Mouse (Mus musculus): ENCODE results near the gene Chrm4. TPM values are rescaled to one million over a fixed set of nuclear protein-coding genes. Genes with fewer than 3 reads are reported as not detected.

Gene Chrm4
- polyA plus RNA-seq, 1 experiment: 0.97 TPM

- Histone ChIP-seq H3K27me3 (ENCODE audit: control insufficient read depth, insufficient read depth, low read length, poor library complexity, severe bottlenecking) (no peaks in the 10 kb centered on the region), H3K9me3 (replicated peaks; ENCODE audit: control insufficient read depth, insufficient read depth, low read length, poor library complexity, severe bottlenecking) (no peaks in the 10 kb centered on the region), H3K4me3 (ENCODE audit: low read depth, low read length) (no peak overlapping the region), H3K36me3 (ENCODE audit: control insufficient read depth, insufficient read depth, low read length, poor library complexity, severe bottlenecking) (0 out of 2 replicates have a peak, but pooled peaks cover 3% of the 10 kb centered on the region), H3K4me1 (ENCODE audit: control insufficient read depth, insufficient read depth, low read length) (peaks cover 7% of the 10 kb centered on the region), H3K27ac (ENCODE audit: insufficient read depth, low read length) (no peak overlapping the region; the same call in 1 of the 2 replicates), H3K9ac (ENCODE audit: low read depth, poor library complexity, severe bottlenecking) (no peak overlapping the region)
- no peak for TF ChIP-seq EP300 (IDR thresholded peaks at IDR 0.05; ENCODE audit: insufficient read depth, low read depth, low read length)
- TF ChIP-seq CTCF (IDR thresholded peaks at IDR 0.05; ENCODE audit: low read depth, low read length): no peak
Measured at GRCm38 (mm10) chr2:91934016-91934415, 7.0 kb downstream of the Chrm4 start.

GRCm38 (mm10) chr2:91934826-91935525 is 7.9 kb downstream of the Chrm4 start:
- Histone ChIP-seq H3K36me3 (ENCODE audit: control insufficient read depth, insufficient read depth, low read length, poor library complexity, severe bottlenecking) (0 out of 2 replicates have a peak, but pooled peaks cover 3% of the 10 kb centered on the region), H3K9me3 (replicated peaks; ENCODE audit: control insufficient read depth, insufficient read depth, low read length, poor library complexity, severe bottlenecking) (no peaks in the 10 kb centered on the region), H3K9ac (ENCODE audit: low read depth, poor library complexity, severe bottlenecking) (no peak overlapping the region), H3K4me1 (ENCODE audit: control insufficient read depth, insufficient read depth, low read length) (peaks cover 6% of the 10 kb centered on the region), H3K27me3 (ENCODE audit: control insufficient read depth, insufficient read depth, low read length, poor library complexity, severe bottlenecking) (no peaks in the 10 kb centered on the region), H3K4me3 (ENCODE audit: low read depth, low read length) (no peak overlapping the region), H3K27ac (ENCODE audit: insufficient read depth, low read length) (no peak overlapping the region)
- no peak for TF ChIP-seq EP300 (IDR thresholded peaks at IDR 0.05; ENCODE audit: insufficient read depth, low read depth, low read length)
- no peak for TF ChIP-seq POLR2A (IDR thresholded peaks at IDR 0.05; ENCODE audit: insufficient read depth, low read length)
- TF ChIP-seq CTCF (IDR thresholded peaks at IDR 0.05; ENCODE audit: low read depth, low read length): no peak

- Histone ChIP-seq H3K9ac (ENCODE audit: low read depth, poor library complexity, severe bottlenecking) (no peak overlapping the region), H3K27ac (ENCODE audit: insufficient read depth, low read length) (no peak overlapping the region), H3K4me3 (ENCODE audit: low read depth, low read length) (no peak overlapping the region), H3K36me3 (ENCODE audit: control insufficient read depth, insufficient read depth, low read length, poor library complexity, severe bottlenecking) (0 out of 2 replicates have a peak, but pooled peaks cover 3% of the 10 kb centered on the region), H3K9me3 (replicated peaks; ENCODE audit: control insufficient read depth, insufficient read depth, low read length, poor library complexity, severe bottlenecking) (no peaks in the 10 kb centered on the region), H3K4me1 (ENCODE audit: control insufficient read depth, insufficient read depth, low read length) (peaks cover 6% of the 10 kb centered on the region), H3K27me3 (ENCODE audit: control insufficient read depth, insufficient read depth, low read length, poor library complexity, severe bottlenecking) (no peaks in the 10 kb centered on the region)
- TF ChIP-seq EP300 (IDR thresholded peaks at IDR 0.05; ENCODE audit: insufficient read depth, low read depth, low read length): no peak
- TF ChIP-seq POLR2A (IDR thresholded peaks at IDR 0.05; ENCODE audit: insufficient read depth, low read length): no peak
- TF ChIP-seq CTCF (IDR thresholded peaks at IDR 0.05; ENCODE audit: low read depth, low read length): no peak
Measured at GRCm38 (mm10) chr2:91936154-91936553, 9.1 kb downstream of the Chrm4 start.

- 0 out of 2 replicates have a peak, but pooled peaks cover 3% of the 10 kb centered on the region for H3K36me3 ChIP-seq (ENCODE audit: control insufficient read depth, insufficient read depth, low read length, poor library complexity, severe bottlenecking)
- H3K4me1 ChIP-seq (ENCODE audit: control insufficient read depth, insufficient read depth, low read length): peaks cover 3% of the 10 kb centered on the region
- TF ChIP-seq POLR2A (IDR thresholded peaks at IDR 0.05; ENCODE audit: insufficient read depth, low read length): no peak
- no peak for TF ChIP-seq CTCF (IDR thresholded peaks at IDR 0.05; ENCODE audit: low read depth, low read length)
- TF ChIP-seq EP300 (IDR thresholded peaks at IDR 0.05; ENCODE audit: insufficient read depth, low read depth, low read length): no peak
- no peak overlapping the region for H3K27ac ChIP-seq (ENCODE audit: insufficient read depth, low read length)
- no peaks in the 10 kb centered on the region for H3K9me3 ChIP-seq (replicated peaks; ENCODE audit: control insufficient read depth, insufficient read depth, low read length, poor library complexity, severe bottlenecking)
- no peak overlapping the region for H3K4me3 ChIP-seq (ENCODE audit: low read depth, low read length)
- no peak overlapping the region for H3K9ac ChIP-seq (ENCODE audit: low read depth, poor library complexity, severe bottlenecking)
- no peaks in the 10 kb centered on the region for H3K27me3 ChIP-seq (ENCODE audit: control insufficient read depth, insufficient read depth, low read length, poor library complexity, severe bottlenecking)
Measured at GRCm38 (mm10) chr2:91939303-91939935, 12.4 kb downstream of the Chrm4 start.

GRCm38 (mm10) chr2:91942356-91942755 is 15.3 kb downstream of the Chrm4 start:
- TF ChIP-seq CTCF (IDR thresholded peaks at IDR 0.05; ENCODE audit: low read depth, low read length): peak; percentile 39
- no peak for TF ChIP-seq EP300 (IDR thresholded peaks at IDR 0.05; ENCODE audit: insufficient read depth, low read depth, low read length)
- H3K36me3 ChIP-seq (ENCODE audit: control insufficient read depth, insufficient read depth, low read length, poor library complexity, severe bottlenecking): no peaks in the 10 kb centered on the region

More at GRCm38 (mm10) chr2:91942356-91942755, 15.3 kb downstream of the Chrm4 start:
- Histone ChIP-seq H3K27me3 (ENCODE audit: control insufficient read depth, insufficient read depth, low read length, poor library complexity, severe bottlenecking) (no peaks in the 10 kb centered on the region), H3K9me3 (replicated peaks; ENCODE audit: control insufficient read depth, insufficient read depth, low read length, poor library complexity, severe bottlenecking) (no peaks in the 10 kb centered on the region), H3K4me1 (ENCODE audit: control insufficient read depth, insufficient read depth, low read length) (no peaks in the 10 kb centered on the region), H3K9ac (ENCODE audit: low read depth, poor library complexity, severe bottlenecking) (no peak overlapping the region), H3K4me3 (ENCODE audit: low read depth, low read length) (no peak overlapping the region), H3K27ac (ENCODE audit: insufficient read depth, low read length) (no peak overlapping the region)
